Mouse (Mus musculus) ES-Bruce4 (cell line): ENCODE measurements around the gene Asb15.

ENCODE experiments used
- CTCF ChIP-seq: IDR thresholded peaks from one replicate; pipeline ENCODE4 v1.8.1; 2011; ENCODE audit warnings: low read depth, low read length
- EP300 ChIP-seq: IDR thresholded peaks from 2 replicates; pipeline ENCODE4 v1.6.1; 2011; ENCODE audit warnings: low read depth, low read length; ENCODE audit not compliant: insufficient read depth
- POLR2A ChIP-seq: IDR thresholded peaks from one replicate; pipeline ENCODE4 v1.8.1; 2011; ENCODE audit warnings: low read length; ENCODE audit not compliant: insufficient read depth

DNA sequence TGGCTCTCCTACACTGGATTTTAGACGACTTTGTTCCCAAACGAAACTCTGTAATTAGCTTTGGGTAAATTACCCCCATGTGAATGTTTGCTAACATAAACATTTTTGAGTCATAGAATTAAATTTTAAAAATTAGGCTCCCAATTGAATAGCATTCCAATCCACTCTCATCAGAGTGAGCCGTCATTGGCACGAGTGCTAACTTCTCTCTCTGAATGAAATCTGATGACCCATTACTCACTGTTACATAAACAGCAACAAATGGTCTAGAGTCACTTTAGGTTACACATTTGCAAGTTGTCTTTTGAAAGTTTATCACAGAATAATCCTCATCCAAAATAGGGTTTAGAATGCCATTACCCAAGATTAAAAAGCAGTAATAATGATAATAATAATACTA is 81.6 kb downstream of the Asb15 start:
- TF ChIP-seq CTCF (no peak), POLR2A (no peak), EP300 (no peak)
